Mouse (Mus musculus): ENCODE results near the gene Grsf1. TPM values are rescaled to one million over a fixed set of nuclear protein-coding genes. Genes with fewer than 3 reads are reported as not detected.

The Grsf1 gene
- polyA plus RNA-seq, 1 experiment, result 22.7 TPM

- Histone ChIP-seq H3K4me3 (replicated peaks; ENCODE audit: control insufficient read depth, low read depth, low read length) (no peak overlapping the region), H3K27ac (ENCODE audit: control insufficient read depth, insufficient read depth, low read depth, low read length, poor library complexity) (no peak overlapping the region), H3K4me1 (ENCODE audit: control insufficient read depth, insufficient read depth, low read length) (no peaks in the 10 kb centered on the region; the same call in 1 of the 2 replicates)
- WGBS, result 87% methylated on average over 4 of the region's 4 CpGs
- no peak for TF ChIP-seq POLR2A (IDR thresholded peaks at IDR 0.05; ENCODE audit: borderline replicate concordance, control insufficient read depth, low read depth, low read length)
- TF ChIP-seq CTCF (IDR thresholded peaks at IDR 0.05; ENCODE audit: control insufficient read depth, insufficient read depth, low read length), result no peak
These were observed 16.6 kb upstream of the Grsf1 start for GRCm38 (mm10) chr5:88692586-88692985.

- no peak for TF ChIP-seq CTCF (IDR thresholded peaks at IDR 0.05; ENCODE audit: control insufficient read depth, insufficient read depth, low read length)
- no peak for TF ChIP-seq POLR2A (IDR thresholded peaks at IDR 0.05; ENCODE audit: borderline replicate concordance, control insufficient read depth, low read depth, low read length)
- H3K4me3 ChIP-seq (replicated peaks; ENCODE audit: control insufficient read depth, low read depth, low read length), result no peak overlapping the region
- H3K27ac ChIP-seq (ENCODE audit: control insufficient read depth, insufficient read depth, low read depth, low read length, poor library complexity), result no peak overlapping the region
- WGBS, result 73% methylated on average over 6 of the region's 6 CpGs
- no peaks in the 10 kb centered on the region for H3K4me1 ChIP-seq (ENCODE audit: control insufficient read depth, insufficient read depth, low read length)
These were observed 15.6 kb upstream of the Grsf1 start for GRCm38 (mm10) chr5:88691506-88692095.

DNA sequence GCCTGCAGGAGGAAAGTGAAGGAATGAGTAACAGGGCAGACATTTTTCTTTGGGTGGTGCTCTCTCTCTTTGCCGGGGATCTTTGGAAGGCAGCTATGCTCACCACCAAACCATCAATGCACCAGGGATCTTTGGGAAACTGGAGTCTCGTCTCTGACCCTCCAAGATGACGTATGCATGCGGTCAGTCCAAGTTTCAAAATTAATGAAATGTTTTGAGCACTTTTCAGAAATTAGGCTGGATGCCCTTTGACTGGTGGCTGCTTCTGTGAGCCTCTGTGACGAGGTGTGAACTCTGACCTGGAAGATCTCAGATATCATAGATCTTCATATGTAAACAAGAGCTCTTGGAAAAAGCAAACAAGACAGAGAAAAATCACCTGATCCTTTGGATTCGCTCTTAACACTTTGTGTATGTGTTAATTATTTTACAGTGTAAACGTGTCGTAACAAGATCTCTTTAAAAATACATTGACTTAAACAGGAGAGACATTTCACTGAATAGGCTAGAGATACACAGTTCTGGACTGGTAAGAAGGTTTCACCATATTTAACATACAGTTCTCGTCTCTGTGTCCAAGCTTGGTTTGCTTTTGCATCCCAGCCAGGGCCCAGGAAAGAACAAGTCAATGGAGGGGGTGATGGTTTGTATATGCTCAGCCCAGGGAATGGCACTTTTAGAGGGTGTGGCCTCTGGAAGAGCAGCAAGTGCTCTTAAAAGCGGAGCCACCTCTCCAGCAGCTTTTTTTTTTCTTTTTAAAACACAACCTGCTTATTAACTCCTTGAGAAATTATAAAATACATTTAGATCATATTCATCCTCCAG is 14.9 kb upstream of the Grsf1 start:
- 78% methylated on average over 10 of the region's 10 CpGs for WGBS
- Histone ChIP-seq H3K27ac (ENCODE audit: control insufficient read depth, insufficient read depth, low read depth, low read length, poor library complexity) (no peak overlapping the region), H3K4me1 (ENCODE audit: control insufficient read depth, insufficient read depth, low read length) (no peaks in the 10 kb centered on the region), H3K4me3 (replicated peaks; ENCODE audit: control insufficient read depth, low read depth, low read length) (no peak overlapping the region)
- no peak for TF ChIP-seq CTCF (IDR thresholded peaks at IDR 0.05; ENCODE audit: control insufficient read depth, insufficient read depth, low read length)
- TF ChIP-seq POLR2A (IDR thresholded peaks at IDR 0.05; ENCODE audit: borderline replicate concordance, control insufficient read depth, low read depth, low read length), result no peak

DNA sequence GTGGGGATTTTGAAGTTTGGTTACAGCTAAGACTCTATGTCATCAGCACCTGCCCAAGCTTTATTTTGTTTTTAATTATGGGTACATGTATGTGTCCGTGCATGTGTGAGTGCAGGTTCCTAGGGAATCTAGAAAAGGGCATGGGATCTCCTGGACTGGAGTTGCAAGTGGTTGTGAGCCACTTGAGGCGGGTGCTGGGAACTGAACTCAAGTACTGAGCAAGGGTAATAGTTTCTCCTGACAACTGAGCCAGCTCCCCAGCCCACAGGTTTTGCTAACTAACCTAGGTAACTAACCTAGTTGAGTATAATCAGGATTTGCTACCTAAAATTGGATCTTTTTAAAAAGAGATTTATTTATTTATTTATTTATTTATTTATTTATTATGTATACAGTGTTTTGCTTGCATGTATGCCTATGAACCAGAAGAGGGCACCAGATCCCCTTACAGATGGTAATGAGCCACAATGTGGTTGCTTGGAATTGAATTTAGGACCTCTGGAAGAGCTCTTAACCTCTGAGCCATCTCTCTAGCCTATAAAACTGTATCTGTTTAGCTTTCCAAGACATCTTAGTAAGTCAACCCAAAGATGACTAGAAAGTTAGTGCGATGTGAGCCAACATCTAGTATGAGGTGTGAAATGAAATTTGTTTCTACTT is 13.4 kb upstream of the Grsf1 start:
- TF ChIP-seq POLR2A (IDR thresholded peaks at IDR 0.05; ENCODE audit: borderline replicate concordance, control insufficient read depth, low read depth, low read length), result no peak
- no peak for TF ChIP-seq CTCF (IDR thresholded peaks at IDR 0.05; ENCODE audit: control insufficient read depth, insufficient read depth, low read length)
- 70% methylated on average over 3 of the region's 3 CpGs for WGBS

GRCm38 (mm10) chr5:88688583-88689187 is 12.7 kb upstream of the Grsf1 start:
- WGBS, result 79% methylated on average over 15 of the region's 15 CpGs
- H3K4me1 ChIP-seq (ENCODE audit: control insufficient read depth, insufficient read depth, low read length), result no peaks in the 10 kb centered on the region
- TF ChIP-seq POLR2A (IDR thresholded peaks at IDR 0.05; ENCODE audit: borderline replicate concordance, control insufficient read depth, low read depth, low read length) (no peak), CTCF (IDR thresholded peaks at IDR 0.05; ENCODE audit: control insufficient read depth, insufficient read depth, low read length) (no peak)
- no peak overlapping the region for H3K27ac ChIP-seq (ENCODE audit: control insufficient read depth, insufficient read depth, low read depth, low read length, poor library complexity)
- H3K4me3 ChIP-seq (replicated peaks; ENCODE audit: control insufficient read depth, low read depth, low read length), result no peak overlapping the region

More for the DNA sequence above, 13.4 kb upstream of the Grsf1 start:
- H3K4me1 ChIP-seq (ENCODE audit: control insufficient read depth, insufficient read depth, low read length), result no peaks in the 10 kb centered on the region
- H3K27ac ChIP-seq (ENCODE audit: control insufficient read depth, insufficient read depth, low read depth, low read length, poor library complexity), result no peak overlapping the region
- no peak overlapping the region for H3K4me3 ChIP-seq (replicated peaks; ENCODE audit: control insufficient read depth, low read depth, low read length)

DNA sequence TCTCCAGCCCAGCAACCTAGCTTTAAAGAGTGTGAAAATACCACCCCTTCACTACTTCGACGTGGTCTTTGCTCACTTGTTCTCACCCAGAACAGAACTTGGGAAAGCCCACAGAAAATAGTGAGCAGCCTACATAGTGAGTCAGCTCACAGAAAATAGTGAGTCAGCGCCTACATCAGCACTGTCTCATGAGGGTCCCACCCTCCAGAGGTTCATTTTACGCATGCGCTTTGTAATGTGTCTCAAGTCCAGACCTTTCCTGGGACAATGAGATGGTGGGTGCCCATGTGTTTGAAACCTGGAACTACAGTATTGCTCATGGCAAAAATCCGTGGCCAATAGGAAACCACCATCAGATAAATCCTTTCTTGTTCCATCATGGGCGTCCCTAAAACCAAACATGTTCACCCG is 12.0 kb upstream of the Grsf1 start:
- Histone ChIP-seq H3K4me3 (replicated peaks; ENCODE audit: control insufficient read depth, low read depth, low read length) (no peak overlapping the region), H3K27ac (ENCODE audit: control insufficient read depth, insufficient read depth, low read depth, low read length, poor library complexity) (no peak overlapping the region), H3K4me1 (ENCODE audit: control insufficient read depth, insufficient read depth, low read length) (no peaks in the 10 kb centered on the region)
- WGBS, result 58% methylated on average over 8 of the region's 8 CpGs
- TF ChIP-seq POLR2A (IDR thresholded peaks at IDR 0.05; ENCODE audit: borderline replicate concordance, control insufficient read depth, low read depth, low read length) (no peak), CTCF (IDR thresholded peaks at IDR 0.05; ENCODE audit: control insufficient read depth, insufficient read depth, low read length) (no peak)

DNA sequence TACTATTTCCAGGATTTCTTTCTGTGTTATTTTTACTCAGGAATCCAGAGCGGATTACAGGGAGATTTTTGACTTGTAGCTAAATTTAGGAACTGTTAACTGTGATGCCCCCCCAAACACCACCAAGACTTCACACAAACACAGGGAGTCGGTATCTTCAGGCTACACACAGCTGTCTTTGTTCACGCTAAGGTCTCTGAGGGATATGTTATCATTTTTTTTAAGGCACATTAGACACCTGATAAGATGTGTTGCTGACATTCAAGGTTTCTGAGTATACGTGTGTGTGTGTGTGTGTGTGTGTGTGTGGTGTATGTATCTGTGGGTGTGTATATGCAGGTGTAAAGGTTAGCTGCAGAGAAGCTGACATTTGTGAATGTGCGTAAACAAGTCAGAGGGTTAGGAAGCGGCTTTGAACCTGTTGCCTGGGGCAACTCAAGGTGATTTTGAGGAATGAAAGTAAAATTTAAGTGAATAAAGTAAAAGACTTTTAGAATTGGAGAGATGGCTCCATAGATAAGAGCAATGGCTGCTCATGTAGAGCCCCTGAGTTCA is 9.9 kb upstream of the Grsf1 start:
- Histone ChIP-seq H3K4me1 (ENCODE audit: control insufficient read depth, insufficient read depth, low read length) (no peaks in the 10 kb centered on the region), H3K4me3 (replicated peaks; ENCODE audit: control insufficient read depth, low read depth, low read length) (no peak overlapping the region), H3K27ac (ENCODE audit: control insufficient read depth, insufficient read depth, low read depth, low read length, poor library complexity) (no peak overlapping the region)
- 66% methylated on average over 6 of the region's 6 CpGs for WGBS
- TF ChIP-seq CTCF (IDR thresholded peaks at IDR 0.05; ENCODE audit: control insufficient read depth, insufficient read depth, low read length) (no peak), POLR2A (IDR thresholded peaks at IDR 0.05; ENCODE audit: borderline replicate concordance, control insufficient read depth, low read depth, low read length) (no peak)
